Mouse (Mus musculus) heart, embryonic 11.5 days (tissue): ENCODE measurements around the gene Nfyc. TPM values are rescaled to one million over a fixed set of nuclear protein-coding genes. Genes with fewer than 3 reads are reported as not detected.

ENCODE experiments used
- ATAC-seq: fragments of 200-750 bp; cut with Nextera tagmentation; replicated peaks from 2 replicates; pipeline ENCODE4 v1.8.0; 2017; ENCODE audit warnings: moderate library complexity; ENCODE audit not compliant: insufficient number of reproducible peaks, low FRiP score, low TSS enrichment
- H3K27ac ChIP-seq: fragments of 300-500 bp; sonication (generic); 2 replicates; pipeline ENCODE4 v1.5.1; 2014; ENCODE audit warnings: mild to moderate bottlenecking, low read depth, low read length
- H3K27me3 ChIP-seq: fragments of 300-500 bp; sonication (generic); 2 replicates; pipeline ENCODE4 v1.6.1; 2014; ENCODE audit warnings: mild to moderate bottlenecking, low read length, mixed read lengths; ENCODE audit not compliant: control insufficient read depth, insufficient read depth
- H3K36me3 ChIP-seq: fragments of 300-500 bp; sonication (generic); 2 replicates; pipeline ENCODE4 v1.6.1; 2014; ENCODE audit warnings: mild to moderate bottlenecking, low read length, moderate library complexity, mixed read lengths; ENCODE audit not compliant: control insufficient read depth, insufficient read depth
- H3K4me1 ChIP-seq: fragments of 300-500 bp; sonication (generic); 2 replicates; pipeline ENCODE4 v1.6.1; 2014; ENCODE audit warnings: low read length; ENCODE audit not compliant: control insufficient read depth, insufficient read depth
- H3K4me2 ChIP-seq: fragments of 300-500 bp; sonication (generic); 2 replicates; pipeline ENCODE4 v1.6.1; 2014; ENCODE audit warnings: mild to moderate bottlenecking, moderate library complexity
- H3K4me3 ChIP-seq: fragments of 300-500 bp; sonication (generic); 2 replicates; pipeline ENCODE4 v1.5.1; 2014; ENCODE audit warnings: low read depth, low read length
- H3K9ac ChIP-seq: fragments of 300-500 bp; sonication (generic); 2 replicates; pipeline ENCODE4 v1.6.1; 2014; ENCODE audit warnings: mild to moderate bottlenecking, low read depth, low read length, moderate library complexity
- H3K9me3 ChIP-seq: fragments of 300-500 bp; sonication (generic); replicated peaks from 2 replicates; pipeline ENCODE4 v1.6.1; 2016; ENCODE audit warnings: low read length; ENCODE audit not compliant: control insufficient read depth
- WGBS: fragments of 180-500 bp; shearing (Covaris S2); extraction: QIAGEN DNeasy Blood & Tissue Kit; methylation state at CpG from one replicate; pipeline ENCODE4 v1.1.7; 2014; ENCODE audit not compliant: insufficient replicate concordance; 5-methylcytosine and 5-hydroxymethylcytosine counted together
- microRNA counts: library from miRNA; unstranded; fragments of <30 nt; microRNA quantifications from one replicate; lab custom pipeline; 2015
- microRNA-seq: library from miRNA; unstranded; fragments of <30 nt; microRNA quantifications from one replicate; pipeline ENCODE4, GENCODE M21; 2016; ENCODE audit warnings: borderline number of aligned reads
- polyA plus RNA-seq: library from polyadenylated mRNA; unstranded; fragments of >200 nt; fragmentation: Nextera tagmentation; extraction: Ambion mirVana; gene quantifications from 2 replicates; pipeline ENCODE4 v1.2.1, GENCODE M21; 2014

Gene Nfyc
- polyA plus RNA-seq, 1 experiment from 2014 or later = 117 TPM

DNA sequence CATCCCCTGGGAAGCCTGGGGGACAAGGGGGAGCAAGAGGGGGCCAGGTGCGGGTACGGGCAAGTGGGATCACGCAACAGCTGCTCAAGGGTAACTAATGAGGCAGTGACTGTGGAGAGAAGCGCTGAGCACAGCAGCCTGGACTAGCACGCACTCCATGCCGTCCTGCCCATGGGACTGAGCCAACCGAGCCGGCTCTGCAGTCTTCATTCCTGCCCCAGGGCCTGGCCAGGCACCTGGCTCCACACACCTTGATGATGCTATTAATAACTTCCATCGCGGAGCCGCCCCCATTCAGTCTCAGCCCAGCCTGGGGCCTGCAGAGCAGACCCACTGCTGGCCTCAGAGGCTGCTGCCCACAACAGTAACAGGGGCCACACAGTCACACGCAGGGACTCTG lies 119.1 kb downstream of the Nfyc start:
- Histone ChIP-seq H3K27me3 (peaks cover 44% of the 10 kb centered on the region), H3K4me3 (no peak overlapping the region), H3K27ac (no peak overlapping the region), H3K9me3 (no peaks in the 10 kb centered on the region), H3K4me1 (peaks cover 10% of the 10 kb centered on the region; the same call in 1 of the 2 replicates), H3K9ac (no peak overlapping the region), H3K36me3 (no peaks in the 10 kb centered on the region), H3K4me2 (no peak overlapping the region)
- WGBS = 77% methylated on average over 12 of the region's 12 CpGs
- ATAC-seq = no peak

MicroRNA genes within 50 kb of the gene (microRNA counts, 519-probe panel; counts per million panel counts)
- microRNA mmu-miR-30e (lab: Ali Mortazavi, UCI) = 3,995 counts per million, percentile 26 among the panel's probes with 10 or more counts

Small RNAs within 50 kb of the gene (microRNA-seq; reads per million reads assigned to microRNA genes)
- gene Gm23936 (not detected), gene Mir30c-1 (161 reads per million, percentile 68 among the genes with 10 or more reads in this experiment), gene Mir30e (not detected), gene Mir30f (not detected)

Other genes with a start within 250 kb of the Nfyc start
- gene Gm8439, start 242.8 kb downstream of the Nfyc start, polyA plus RNA-seq = 0.59 TPM in 1 of 2 replicates, not detected in the other
- gene Cited4, start 165.0 kb downstream of the Nfyc start, polyA plus RNA-seq = 37.5 and 44.9 TPM in 2 replicates
- 0.99 and 1.0 TPM in 2 replicates for gene Kcnq4, start 83.0 kb downstream of the Nfyc start, polyA plus RNA-seq
- gene Rims3, start 23.2 kb upstream of the Nfyc start, polyA plus RNA-seq = 1.2 and 1.6 TPM in 2 replicates
- 13.2 and 13.7 TPM in 2 replicates for gene Exo5, start 93.4 kb upstream of the Nfyc start, polyA plus RNA-seq
- gene Zfp69, start 120.1 kb upstream of the Nfyc start, polyA plus RNA-seq = 13.8 and 16.9 TPM in 2 replicates
- 12.8 and 14.5 TPM in 2 replicates for gene Smap2, start 185.7 kb upstream of the Nfyc start, polyA plus RNA-seq
- 3.8 and 4.6 TPM in 2 replicates for gene Col9a2, start 207.8 kb upstream of the Nfyc start, polyA plus RNA-seq